9 mouse cellular contexts compared by ENCODE assay signal in the genomic region with DNA sequence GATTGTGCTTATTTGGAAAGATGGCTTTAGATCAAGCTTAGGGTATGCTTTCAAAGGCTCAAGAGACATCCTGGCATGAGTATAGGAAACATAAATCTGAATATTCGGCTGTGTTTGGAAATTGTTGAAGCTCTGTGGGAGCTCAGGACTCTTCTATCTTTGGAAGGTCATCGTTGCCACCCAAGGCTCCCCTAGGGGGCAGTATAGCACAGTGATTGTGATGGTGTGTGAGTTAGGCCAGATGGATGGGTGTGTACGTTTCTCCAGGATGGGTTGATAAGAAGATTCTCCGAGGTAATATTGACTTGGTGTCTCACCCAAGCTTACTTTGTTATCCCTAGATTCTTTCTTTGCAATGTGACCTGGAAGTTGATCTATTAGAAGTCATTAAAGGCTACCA.
DNase-seq lines count a peak whose midpoint lies in the region; ATAC-seq lines count a peak whose summit lies in the region.
"Had no signal": no experiment of that assay in that cellular context is flagged by ENCODE, and none has a peak within 500 bp of the region (broad histone marks: within the 10 kb centered on the region; RNA-seq: fewer than 3 reads in every experiment).

No protein-coding gene starts in this region.

- H3K4me2 ChIP-seq in hindbrain, embryonic 11.5 days (replicated peaks; ENCODE audit: low read depth, low read length): no peak overlapping the region
- H3K4me2 ChIP-seq in hindbrain, embryonic 12.5 days (replicated peaks): no peak overlapping the region
- H3K4me2 ChIP-seq: limb, embryonic 13.5 days had no signal

- no peaks in the 10 kb centered on the region for H3K4me1 ChIP-seq in hindbrain, embryonic 11.5 days (replicated peaks; ENCODE audit: control insufficient read depth, insufficient read depth, low read length)
- H3K4me1 ChIP-seq in hindbrain, embryonic 12.5 days: 0 out of 2 replicates have a peak, but pooled peaks cover 8% of the 10 kb centered on the region
- H3K4me1 ChIP-seq: limb, embryonic 13.5 days had no signal

- peak; percentile 64 for DNase-seq in hindbrain, embryonic 11.5 days (ENCODE audit: low spot score)
- peak; percentile 23 for DNase-seq in ES-CJ7 (ENCODE audit: low read depth, low spot score)
- DNase-seq in c-Kit-positive CD71-negative TER-119-negative erythroid progenitor cells, embryonic 14.5 days (ENCODE audit: low read depth): peak; percentile 25
- DNase-seq in gastrocnemius, adult 18-20 months (ENCODE audit: low spot score): peak; percentile 43
- peak; percentile 51 for DNase-seq in layer of hippocampus, adult 9-11 months
- peak; percentile 46 for DNase-seq in thymus, postnatal 25 days

- H3K9ac ChIP-seq in hindbrain, embryonic 11.5 days (ENCODE audit: low read depth, low read length): no peak overlapping the region
- H3K9ac ChIP-seq in hindbrain, embryonic 12.5 days: no peak overlapping the region
- H3K9ac ChIP-seq: limb, embryonic 13.5 days had no signal

- H3K9me3 ChIP-seq in hindbrain, embryonic 11.5 days (ENCODE audit: control insufficient read depth, low read length): no peaks in the 10 kb centered on the region
- H3K9me3 ChIP-seq in hindbrain, embryonic 12.5 days (replicated peaks): no peaks in the 10 kb centered on the region
- H3K9me3 ChIP-seq: limb, embryonic 13.5 days had no signal

- H3K36me3 ChIP-seq in hindbrain, embryonic 11.5 days (ENCODE audit: control insufficient read depth, insufficient read depth, low read length): no peaks in the 10 kb centered on the region
- H3K36me3 ChIP-seq in hindbrain, embryonic 12.5 days: no peaks in the 10 kb centered on the region
- H3K36me3 ChIP-seq: limb, embryonic 13.5 days had no signal

- 72% methylated on average over 4 of the region's 4 CpGs for WGBS in hindbrain, embryonic 11.5 days
- 54% methylated on average over 4 of the region's 4 CpGs for WGBS in hindbrain, embryonic 12.5 days

- no peak overlapping the region for H3K27ac ChIP-seq in hindbrain, embryonic 11.5 days (ENCODE audit: low read depth, low read length)
- no peak overlapping the region for H3K27ac ChIP-seq in hindbrain, embryonic 12.5 days
- H3K27ac ChIP-seq: limb, embryonic 13.5 days had no signal

- no peak for ATAC-seq in hindbrain, embryonic 11.5 days (ENCODE audit: low FRiP score)
- no peak for ATAC-seq in hindbrain, embryonic 12.5 days (ENCODE audit: low FRiP score)
- ATAC-seq in megakaryocyte progenitor cell, adult 5-6 weeks (replicated peaks; ENCODE audit: poor library complexity): peak; percentile 83

- no peaks in the 10 kb centered on the region for H3K27me3 ChIP-seq in hindbrain, embryonic 11.5 days (ENCODE audit: control insufficient read depth, insufficient read depth, low read length)
- no peaks in the 10 kb centered on the region; the same call in 1 of the 2 replicates for H3K27me3 ChIP-seq in hindbrain, embryonic 12.5 days
- H3K27me3 ChIP-seq: limb, embryonic 13.5 days had no signal

- no peak overlapping the region for H3K4me3 ChIP-seq in hindbrain, embryonic 11.5 days (ENCODE audit: low read depth, low read length)
- no peak overlapping the region for H3K4me3 ChIP-seq in hindbrain, embryonic 12.5 days
- H3K4me3 ChIP-seq: limb, embryonic 13.5 days had no signal
